Mouse (Mus musculus) retina, postnatal 7 days (tissue): ENCODE measurements around the gene Nefh.

ENCODE experiments used
- DNase-seq: peaks from one replicate; pipeline ENCODE4 v3.0.0-alpha.2; 2012; ENCODE audit warnings: low read depth, low spot score

The Nefh gene

DNA sequence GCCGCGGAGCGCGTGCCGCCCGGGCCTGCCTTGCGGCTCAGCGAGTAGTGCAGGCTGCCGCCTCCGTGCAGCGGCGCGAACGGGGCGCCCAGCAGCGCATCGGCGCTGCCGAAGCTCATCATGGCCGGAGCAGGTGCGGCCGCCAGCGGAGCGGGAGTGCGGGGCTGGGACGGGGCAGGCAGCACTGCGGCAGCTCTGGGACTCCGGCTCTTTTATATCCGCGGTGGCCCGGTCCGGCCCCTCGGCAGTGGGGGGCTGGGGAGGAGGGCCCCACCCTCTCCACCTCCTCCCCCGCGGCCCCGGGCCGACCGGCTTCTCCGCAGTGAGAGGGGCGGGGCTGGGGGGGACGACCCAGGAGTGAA lies at the start of gene Nefh:
Gene Nefh, minus strand, starts transcription at position 252 of the 362 bp plus-strand sequence.
- DNase-seq, result no peak

DNA sequence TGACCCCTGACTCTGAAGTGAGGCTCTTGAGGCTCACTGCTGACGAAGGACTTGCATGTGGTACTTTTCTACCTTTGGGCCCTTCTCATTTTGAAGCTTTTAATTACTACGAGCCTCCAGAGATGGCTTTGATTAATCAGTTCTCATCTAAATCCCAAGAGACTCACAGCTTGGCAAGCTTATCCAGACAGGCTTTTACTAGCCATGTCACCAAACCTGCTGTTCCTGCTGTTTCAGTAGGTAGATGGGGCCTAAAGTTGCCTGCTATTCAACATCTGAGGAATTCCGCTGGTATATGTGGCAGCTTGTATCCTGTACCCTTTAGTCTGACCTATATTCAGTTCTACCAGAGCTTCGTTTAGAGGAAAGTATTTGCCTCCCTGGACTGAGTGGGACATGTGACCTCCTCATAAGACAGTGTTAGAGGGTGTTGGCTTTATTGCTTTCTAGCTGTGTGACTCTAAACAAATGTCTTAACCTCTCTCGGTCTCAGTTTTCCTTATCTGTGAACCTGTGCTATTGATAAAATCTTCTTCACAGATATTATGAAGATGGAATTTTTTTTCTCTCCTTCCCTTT lies 48.8 kb upstream of the Nefh start:
- no peak for DNase-seq

DNA sequence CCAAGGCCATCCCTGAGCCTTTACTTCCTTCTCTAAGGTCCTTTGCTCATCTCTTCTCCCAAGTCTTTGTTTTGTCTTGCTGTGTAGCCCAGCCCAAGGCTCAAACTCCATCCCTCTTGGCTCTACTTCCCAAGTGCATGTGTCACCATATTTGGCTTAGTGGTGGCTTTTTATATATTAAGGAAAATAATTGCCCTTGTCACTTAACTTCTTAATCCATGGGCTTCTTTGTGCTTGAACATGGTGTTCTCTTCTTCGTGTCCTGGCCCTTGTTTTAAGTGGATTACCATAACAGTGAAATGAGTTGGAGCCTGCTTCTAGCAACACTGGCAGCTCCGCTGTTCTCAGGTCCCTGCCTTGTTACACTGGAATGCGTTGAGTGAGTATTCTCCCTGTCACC lies 47.8 kb upstream of the Nefh start:
- no peak for DNase-seq

DNA sequence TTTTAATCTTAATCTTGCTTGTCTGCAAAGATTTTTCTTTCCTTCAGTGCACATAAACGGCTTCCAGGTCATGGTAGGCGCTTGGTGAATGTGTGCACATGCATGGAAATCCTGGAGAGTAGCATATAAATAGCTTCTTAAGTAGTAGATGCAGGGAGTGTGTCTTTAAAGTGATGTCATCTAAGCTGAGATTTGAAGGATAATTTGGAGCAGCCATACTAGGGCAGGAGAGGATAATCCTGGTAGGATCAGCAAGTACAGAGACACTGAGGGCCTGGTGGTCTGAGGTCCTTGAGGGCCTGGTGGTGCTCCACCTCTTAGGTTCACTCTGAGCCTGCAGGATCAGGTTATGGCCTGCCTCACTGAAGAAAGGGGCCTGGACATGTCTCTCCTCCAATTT lies 44.6 kb upstream of the Nefh start:
- DNase-seq, result peak; percentile 65

DNA sequence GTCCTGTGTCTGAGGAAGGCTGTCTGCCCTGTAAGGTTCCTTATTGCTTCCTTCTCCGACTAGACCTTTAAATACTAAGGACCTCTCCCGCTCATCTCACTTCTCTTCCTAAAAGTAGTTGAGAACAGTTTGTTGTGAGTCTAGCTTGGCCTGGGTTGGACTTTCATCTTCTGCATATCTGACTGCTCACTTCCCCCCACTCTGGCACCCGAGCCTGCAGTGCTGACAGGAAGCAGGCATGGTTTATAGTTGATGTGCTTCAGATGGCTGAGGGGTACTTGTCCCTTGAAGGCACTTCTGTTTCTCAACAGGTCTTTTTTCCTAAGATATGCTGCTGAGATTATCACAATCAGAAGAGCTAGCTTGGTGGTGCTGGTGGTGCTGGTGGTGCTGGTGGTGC lies 41.3 kb upstream of the Nefh start:
- no peak for DNase-seq

DNA sequence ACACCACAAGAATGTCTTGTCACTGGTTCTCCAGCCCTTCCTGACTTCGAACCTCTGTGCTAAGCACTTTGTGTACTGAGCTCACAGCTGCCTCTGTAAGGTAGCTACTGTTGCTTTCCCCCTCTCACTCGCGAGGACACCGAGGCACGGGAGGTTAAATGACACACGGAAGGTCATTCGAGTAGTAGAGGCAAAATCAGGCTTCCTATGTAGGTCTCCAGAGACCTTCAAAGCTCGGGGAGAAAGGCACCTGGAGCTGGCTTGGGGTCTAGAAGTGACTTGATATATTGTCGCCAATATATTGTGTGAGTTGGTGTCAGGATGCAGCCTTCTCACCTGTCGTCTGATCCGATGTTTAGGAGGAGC lies 39.6 kb upstream of the Nefh start:
- no peak for DNase-seq

DNA sequence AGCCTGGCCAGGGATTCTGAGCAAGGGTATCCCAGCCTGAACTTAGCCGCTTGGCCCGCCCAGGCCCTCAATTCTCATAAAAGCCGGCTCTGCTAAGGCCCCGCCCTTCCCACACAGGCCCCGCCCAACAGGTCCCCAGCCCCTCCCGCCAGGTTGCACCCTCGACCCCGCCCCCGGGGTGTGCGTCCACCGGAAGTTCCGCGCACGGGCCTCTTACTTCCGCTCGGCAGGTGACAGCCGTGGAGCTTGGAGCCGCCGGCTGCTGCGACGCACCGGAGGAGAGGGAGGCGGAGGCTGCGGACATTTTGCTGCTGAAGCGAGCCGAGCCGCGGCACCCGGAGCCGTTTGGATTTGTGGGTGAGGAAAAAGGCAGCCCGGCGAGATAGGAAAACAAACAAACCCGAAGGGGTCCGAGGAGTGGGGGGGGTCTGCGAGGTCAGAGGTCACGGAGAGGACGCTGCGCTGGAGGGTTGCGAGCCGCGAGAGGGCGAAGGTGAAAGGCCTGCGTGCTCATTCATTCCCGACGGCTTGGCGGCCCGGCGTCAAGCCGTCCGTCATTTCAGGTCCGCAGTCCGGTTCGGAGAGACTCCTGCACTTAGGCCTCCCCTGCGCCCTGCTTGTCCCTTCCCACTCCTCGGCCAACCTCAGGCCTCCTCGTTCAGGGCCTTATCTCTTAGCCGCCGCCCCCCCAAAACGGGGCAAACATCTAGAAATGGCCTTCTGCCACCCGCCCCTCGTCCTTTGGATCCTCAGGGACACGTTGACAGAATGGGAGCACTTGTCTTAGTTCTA lies 39.0 kb upstream of the Nefh start, which contains the start of gene Ap1b1:
Gene Ap1b1, plus strand, starts transcription at position 130 of the 792 bp plus-strand sequence.
- DNase-seq, result peak; percentile 81

DNA sequence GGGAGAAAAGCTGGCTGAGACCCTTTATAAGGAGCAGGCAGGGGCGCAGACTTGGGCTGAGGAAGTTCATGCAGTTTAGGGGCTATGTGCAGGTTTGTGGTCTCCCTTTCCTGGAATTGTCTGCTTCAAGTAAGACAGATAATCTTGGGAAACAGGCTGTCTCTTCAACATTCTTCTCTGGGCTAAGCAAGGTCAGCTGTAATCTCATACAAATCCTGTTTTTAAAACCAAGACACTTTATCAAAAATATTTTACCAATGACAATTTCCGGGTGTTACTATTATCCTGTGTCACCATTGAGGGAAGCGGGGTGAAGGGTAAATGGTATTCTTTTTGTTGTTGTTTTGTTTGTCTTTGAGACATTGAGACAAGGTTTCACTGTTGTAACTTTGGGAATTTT lies 36.9 kb upstream of the Nefh start:
- DNase-seq, result no peak

DNA sequence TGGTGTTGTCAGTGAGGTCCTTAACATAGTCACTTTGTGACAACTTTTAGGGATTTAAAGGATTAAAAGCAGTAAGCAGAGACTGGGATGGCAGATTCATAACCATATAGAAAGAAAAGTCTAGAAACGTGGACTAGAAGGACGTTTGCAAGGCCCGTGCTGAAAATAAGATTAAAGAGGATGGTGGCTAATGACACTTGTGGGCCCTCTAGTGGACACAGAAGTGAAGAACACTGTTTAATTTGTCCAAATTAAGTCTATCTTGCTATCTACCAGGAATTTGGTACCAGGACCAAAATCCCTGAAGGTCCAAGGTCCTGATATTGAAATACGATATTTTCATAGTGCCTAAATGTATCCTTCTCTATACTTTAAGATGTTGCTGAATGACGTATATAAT lies 36.4 kb upstream of the Nefh start:
- no peak for DNase-seq

DNA sequence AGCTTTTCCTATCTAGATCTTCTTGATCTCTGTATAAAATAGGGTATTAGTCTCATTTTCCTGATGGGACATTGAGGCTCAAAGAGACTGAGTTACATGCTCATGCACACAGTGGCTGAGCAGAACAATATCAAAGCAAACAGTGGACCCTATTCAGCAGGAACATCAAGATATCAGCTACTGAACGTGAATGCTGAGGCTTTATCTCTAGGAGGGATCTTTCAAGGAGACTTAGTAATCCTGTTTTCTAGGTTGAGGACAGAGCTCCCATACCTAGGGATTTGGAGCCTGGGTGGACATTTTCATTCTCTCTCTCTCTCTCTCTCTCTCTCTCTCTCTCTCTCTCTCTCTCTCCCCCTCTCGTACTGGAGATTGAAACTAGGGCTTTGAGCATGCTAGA lies 35.7 kb upstream of the Nefh start:
- DNase-seq, result no peak

DNA sequence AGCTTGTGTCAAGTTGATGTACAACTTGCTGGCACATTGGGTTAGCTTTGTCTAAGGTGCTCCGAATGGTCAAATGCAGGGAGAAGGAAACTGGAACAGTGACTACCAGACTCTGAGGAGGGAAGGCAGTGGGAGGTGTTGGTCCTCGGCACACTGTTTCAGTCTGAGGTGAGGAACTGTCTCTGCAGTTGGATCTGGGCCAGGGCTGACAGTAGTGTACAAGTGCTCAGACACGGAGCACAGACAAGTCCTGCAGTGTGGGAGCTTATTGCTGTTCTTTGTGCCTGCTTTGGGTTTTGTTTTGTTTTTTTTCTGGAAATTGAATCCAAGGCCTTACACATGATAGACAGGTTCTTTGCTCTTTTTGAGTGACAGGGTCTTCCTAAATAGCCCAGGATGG lies 35.1 kb upstream of the Nefh start:
- DNase-seq, result no peak

DNA sequence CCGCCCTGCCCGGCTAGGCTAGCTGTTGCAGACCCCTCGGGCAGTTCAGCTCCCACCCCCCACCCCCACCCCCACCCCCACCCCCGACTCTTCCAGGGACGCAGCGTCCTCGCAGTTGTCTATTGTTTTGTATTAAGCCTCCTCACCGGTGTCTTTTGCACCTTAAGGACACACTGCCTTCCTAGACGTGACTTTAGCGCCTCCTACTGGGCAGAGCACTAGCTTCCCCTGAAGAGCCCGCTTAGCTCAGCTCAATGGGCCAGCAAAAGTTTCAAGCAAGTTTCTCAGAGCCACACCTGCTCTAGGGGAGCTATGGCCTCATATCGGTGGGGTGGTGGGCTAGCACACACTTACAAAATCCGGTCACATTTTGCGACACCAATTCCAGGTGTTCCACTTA lies 27.8 kb upstream of the Nefh start:
- DNase-seq, result peak; percentile 74

DNA sequence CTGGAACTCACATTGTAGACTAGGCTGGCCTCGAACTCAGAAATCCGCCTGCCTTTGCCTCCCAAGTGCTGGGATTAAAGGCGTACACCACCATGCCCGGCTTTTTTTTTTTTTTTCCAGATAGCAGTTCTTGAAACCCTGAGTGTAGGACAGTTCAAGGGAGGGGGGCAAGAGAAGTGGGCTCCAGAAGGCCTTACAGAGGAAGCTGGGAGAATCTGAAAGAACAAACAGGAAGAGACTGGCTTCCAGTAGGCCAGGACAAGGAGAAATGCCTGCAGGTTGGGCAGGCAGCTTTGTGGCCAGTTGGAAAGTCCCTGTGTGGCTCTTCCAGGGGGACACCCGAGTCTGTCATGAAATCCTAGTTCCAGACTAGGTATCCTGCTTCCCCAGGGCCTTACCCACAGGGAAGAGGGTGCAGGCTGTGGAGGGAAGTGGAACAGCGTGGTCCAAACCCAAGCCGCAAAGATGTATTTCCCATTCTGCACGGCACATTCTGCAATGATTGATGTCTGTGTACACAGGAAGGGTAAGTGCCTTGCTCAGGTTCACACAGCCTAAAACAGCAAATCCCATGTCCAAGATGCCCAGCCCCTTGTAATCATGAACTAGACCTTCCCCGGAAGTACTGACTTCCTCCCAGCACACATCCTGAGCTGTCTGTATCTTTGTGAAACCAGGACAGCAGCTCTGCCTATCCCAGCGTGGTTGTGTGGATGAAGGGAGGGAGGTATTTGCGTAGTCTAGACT lies 26.7 kb upstream of the Nefh start:
- no peak for DNase-seq

DNA sequence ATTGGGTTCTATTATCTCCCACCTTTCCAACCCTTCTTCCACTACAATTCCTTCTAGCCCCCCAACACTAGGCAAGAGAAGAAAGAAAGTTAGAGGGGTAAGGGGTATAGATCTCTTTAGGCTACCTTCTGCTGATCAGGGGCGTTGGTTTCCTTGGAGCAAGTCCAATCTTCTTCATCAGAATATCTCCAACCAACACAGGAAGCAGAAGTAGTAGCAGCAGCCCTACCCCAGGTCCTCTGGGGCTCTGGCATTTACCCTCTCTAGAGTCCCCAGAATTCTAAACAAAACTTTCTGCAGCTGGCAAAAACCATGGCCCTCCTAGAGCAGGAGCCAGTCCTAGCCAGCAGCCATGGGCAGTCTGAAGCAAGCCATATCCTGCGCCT lies 26.0 kb upstream of the Nefh start:
- DNase-seq, result no peak

DNA sequence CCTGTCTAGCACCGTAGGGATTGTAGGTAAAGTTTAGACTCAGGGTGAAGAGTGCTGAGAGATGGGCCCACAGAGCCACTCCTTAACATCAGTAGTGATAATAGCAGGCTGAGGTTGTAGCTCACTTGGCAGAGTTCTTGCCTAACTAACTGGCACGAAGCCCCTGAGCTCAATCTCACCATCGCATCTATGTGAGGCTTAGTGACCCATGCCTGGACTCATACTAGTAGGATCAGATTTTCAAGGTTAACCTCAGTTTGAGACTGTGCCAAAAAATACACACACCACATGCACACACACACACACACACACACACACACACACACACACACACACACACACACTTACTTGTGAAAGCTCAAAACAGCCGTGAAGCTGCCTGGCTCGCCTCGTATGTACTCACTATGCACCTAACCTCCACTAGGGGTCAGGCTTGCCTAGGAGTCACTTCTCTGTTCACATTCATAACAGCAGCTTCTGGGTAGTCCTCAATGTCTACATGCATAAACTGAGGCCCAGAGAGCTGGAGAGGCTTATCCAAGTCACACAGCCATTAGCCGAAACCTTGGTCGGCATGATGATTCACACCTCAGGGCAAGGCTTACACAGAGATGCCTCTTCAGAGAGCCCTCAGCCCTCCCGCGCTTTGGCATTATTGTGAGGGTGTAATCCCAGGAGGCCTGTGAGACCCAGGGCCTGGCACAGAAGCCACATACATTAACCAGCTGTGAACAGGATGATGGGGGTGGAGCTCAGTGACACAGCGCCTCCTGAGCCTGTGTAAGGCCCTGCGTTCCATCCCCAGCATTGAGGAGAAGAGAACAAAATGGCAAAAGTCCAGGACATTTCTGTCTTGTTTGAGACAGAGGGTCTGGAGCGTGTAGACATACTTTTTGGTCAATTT lies 25.4 kb upstream of the Nefh start:
- DNase-seq, result peak; percentile 72

DNA sequence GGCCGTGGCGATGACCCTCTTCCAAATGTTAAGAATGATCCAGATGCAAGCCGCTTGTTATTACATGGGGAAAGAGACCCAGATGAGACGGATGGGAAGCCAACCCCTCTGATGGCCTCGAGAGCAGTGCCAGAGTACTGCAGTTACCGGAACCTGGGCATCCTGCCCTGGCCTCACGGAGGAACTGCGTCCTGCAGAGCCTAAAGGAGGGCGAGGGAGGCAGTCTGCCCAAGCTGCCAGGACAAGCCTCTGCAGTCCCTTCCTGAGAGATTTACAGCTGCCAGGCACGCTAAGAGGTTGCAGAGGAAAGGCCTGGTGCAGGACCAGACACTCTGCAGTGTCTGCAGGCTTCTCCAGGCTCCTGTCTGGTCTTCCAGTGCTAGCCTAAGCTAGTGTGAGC lies 20.5 kb upstream of the Nefh start:
- no peak for DNase-seq

DNA sequence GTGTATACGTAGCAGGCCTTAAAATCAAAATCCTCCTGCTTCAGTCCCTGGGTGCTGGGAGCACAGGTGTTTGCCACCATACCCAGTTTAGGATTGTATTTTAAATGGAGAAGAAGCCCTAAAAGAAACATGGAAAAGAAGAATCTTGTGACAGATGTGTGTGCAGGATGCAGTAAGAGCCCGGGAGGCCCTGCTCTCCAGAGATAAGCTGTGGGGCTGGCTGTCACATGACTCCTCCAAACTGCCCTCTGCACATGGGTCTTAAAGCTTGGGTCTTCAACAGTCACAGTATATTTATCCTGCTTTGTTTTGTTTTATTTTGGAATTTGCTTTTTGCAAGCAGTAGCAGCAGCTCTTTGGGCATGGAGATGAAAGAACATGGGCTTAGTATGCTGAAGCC lies 19.7 kb upstream of the Nefh start:
- no peak for DNase-seq

DNA sequence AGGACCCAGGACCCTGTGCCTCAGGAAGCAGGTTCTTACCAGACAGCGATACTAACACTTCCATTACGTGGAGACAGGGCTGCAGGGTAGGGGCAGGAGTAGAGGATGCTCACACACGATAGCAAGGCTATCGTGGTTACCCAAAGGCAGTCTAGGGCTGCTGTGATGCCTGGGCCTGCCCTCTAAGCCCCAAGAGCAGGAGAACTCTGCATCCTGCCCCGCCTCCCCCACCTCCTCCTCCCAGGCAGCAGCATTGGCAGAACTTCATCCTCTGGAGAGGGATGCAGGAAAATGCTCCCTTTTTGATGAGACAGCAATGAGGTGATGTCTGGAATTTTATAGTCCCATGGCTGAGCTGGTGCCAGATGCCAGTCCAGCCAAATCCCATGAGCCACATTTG lies 19.0 kb upstream of the Nefh start:
- no peak for DNase-seq

DNA sequence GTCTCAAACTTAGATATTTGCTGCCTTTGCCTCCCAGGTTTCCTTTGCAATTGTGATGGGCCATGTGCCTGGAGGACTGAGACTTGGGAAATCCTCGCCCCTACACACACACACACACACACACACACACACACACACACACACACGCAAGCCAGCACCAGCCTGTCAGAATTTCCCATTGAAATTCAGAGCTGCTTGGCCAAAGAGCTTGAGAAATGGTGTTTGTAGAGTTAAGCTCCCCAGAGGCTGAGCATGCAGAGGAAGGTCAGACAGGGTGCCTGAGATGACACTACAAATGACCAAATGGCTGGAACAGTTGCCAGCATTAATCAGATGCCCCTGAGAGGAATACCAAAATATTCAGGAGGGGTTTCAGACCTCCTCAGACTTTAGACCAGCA lies 18.5 kb upstream of the Nefh start:
- DNase-seq, result no peak

DNA sequence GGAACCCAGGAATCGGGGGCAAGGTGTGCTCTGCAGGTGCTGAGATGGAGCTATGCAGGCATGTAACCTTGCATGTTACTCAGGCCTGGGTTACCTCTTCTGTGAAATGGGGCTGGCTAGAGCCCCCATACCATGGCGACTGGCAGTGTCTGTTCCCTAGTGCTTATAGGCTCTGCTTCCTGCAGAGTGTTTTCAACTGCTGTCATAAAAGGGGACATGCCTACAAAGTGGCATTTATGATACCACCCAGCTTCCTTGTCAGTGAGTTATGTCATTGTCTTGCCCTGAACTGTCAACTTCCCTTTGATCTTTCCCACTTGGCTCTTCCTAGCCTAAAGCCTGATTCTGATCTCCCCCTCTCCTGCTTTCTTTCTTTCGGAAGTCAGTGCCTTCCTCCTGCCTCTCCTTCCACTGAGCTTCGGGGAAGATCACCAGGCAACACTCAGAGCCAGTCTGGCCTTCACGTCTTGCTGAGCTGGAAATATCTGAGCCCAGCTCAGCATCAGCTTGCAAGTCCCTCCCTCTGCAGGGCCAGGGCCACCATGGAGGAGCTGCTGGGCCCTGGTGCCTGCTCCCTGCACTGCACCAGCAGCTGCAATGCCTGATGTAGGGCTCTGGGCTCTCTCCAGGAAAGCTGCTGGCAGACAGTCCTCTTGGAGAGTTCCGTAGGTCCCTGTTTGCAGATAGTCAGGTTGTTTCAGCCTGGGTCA lies 15.4 kb upstream of the Nefh start:
- DNase-seq, result no peak

DNA sequence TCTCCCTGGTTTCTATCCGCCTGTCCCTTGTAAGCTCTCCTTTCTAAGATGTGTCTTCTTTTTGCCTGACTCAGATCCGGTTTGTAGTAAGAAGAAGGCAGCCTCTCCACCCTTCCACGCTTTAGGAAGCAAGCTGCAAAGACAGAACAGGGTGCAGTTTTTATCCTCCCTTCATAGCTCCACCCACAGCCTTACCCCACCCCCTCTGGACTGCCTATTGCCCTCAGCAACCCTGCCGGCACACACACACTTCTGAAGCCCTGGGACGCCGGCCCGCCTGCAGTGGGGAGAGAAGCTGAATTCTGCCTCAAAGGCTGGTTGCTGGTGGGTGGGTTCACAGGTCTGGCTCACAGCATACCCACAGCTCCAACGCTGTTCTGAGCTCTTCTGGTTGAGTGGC lies 6.1 kb upstream of the Nefh start:
- DNase-seq, result no peak
